Mouse (Mus musculus): ENCODE results near the gene Gkap1. TPM values are rescaled to one million over a fixed set of nuclear protein-coding genes. Genes with fewer than 3 reads are reported as not detected.
A peak's percentile ranks its signal among the peaks of the same experiment; 100 is the strongest.

Gene Gkap1
- total RNA-seq (2015; ENCODE audit: low replicate concordance) (not detected in 2 replicates), total RNA-seq (2017; ENCODE audit: low replicate concordance) (0.30 and 1.9 TPM in 2 replicates)

- ATAC-seq (replicated peaks; ENCODE audit: low FRiP score, poor library complexity, severe bottlenecking) = no peak
These were observed at the start of gene Gkap1 for GRCm38 (mm10) chr13:58275599-58275998. Gene Gkap1, minus strand, starts transcription at chr13:58275699.

GRCm38 (mm10) chr13:58317768-58318167, 42.3 kb upstream of the Gkap1 start:
- ATAC-seq (replicated peaks; ENCODE audit: low FRiP score, poor library complexity, severe bottlenecking) = no peak

- no peak for ATAC-seq (replicated peaks; ENCODE audit: low FRiP score, poor library complexity, severe bottlenecking)
These were observed 39.5 kb upstream of the Gkap1 start for GRCm38 (mm10) chr13:58314991-58315390.

- ATAC-seq (replicated peaks; ENCODE audit: low FRiP score, poor library complexity, severe bottlenecking) = no peak
These were observed 38.3 kb upstream of the Gkap1 start for GRCm38 (mm10) chr13:58313758-58314157.

GRCm38 (mm10) chr13:58311351-58311750, 35.9 kb upstream of the Gkap1 start:
- ATAC-seq (replicated peaks; ENCODE audit: low FRiP score, poor library complexity, severe bottlenecking) = no peak

- ATAC-seq (replicated peaks; ENCODE audit: low FRiP score, poor library complexity, severe bottlenecking) = no peak
These were observed 34.0 kb upstream of the Gkap1 start for GRCm38 (mm10) chr13:58309499-58309898.

- ATAC-seq (replicated peaks; ENCODE audit: low FRiP score, poor library complexity, severe bottlenecking) = no peak
These were observed 32.0 kb upstream of the Gkap1 start for GRCm38 (mm10) chr13:58307453-58307852.

- ATAC-seq (replicated peaks; ENCODE audit: low FRiP score, poor library complexity, severe bottlenecking) = no peak
These were observed 29.7 kb upstream of the Gkap1 start for GRCm38 (mm10) chr13:58305230-58305629.

- ATAC-seq (replicated peaks; ENCODE audit: low FRiP score, poor library complexity, severe bottlenecking) = no peak
These were observed 27.1 kb upstream of the Gkap1 start for GRCm38 (mm10) chr13:58302421-58303145.

GRCm38 (mm10) chr13:58301961-58302360, 26.5 kb upstream of the Gkap1 start:
- no peak for ATAC-seq (replicated peaks; ENCODE audit: low FRiP score, poor library complexity, severe bottlenecking)

- no peak for ATAC-seq (replicated peaks; ENCODE audit: low FRiP score, poor library complexity, severe bottlenecking)
These were observed 23.3 kb upstream of the Gkap1 start for GRCm38 (mm10) chr13:58298756-58299155.

- no peak for ATAC-seq (replicated peaks; ENCODE audit: low FRiP score, poor library complexity, severe bottlenecking)
These were observed 20.1 kb upstream of the Gkap1 start for GRCm38 (mm10) chr13:58295582-58295981.

- ATAC-seq (replicated peaks; ENCODE audit: low FRiP score, poor library complexity, severe bottlenecking) = no peak
These were observed 17.3 kb upstream of the Gkap1 start for GRCm38 (mm10) chr13:58292811-58293210.

- ATAC-seq (replicated peaks; ENCODE audit: low FRiP score, poor library complexity, severe bottlenecking) = no peak
These were observed 13.8 kb upstream of the Gkap1 start for GRCm38 (mm10) chr13:58289308-58289707.

GRCm38 (mm10) chr13:58287822-58288221, 12.3 kb upstream of the Gkap1 start:
- peak; percentile 46; the same call in 1 of the 2 replicates for ATAC-seq (replicated peaks; ENCODE audit: low FRiP score, poor library complexity, severe bottlenecking)

- ATAC-seq (replicated peaks; ENCODE audit: low FRiP score, poor library complexity, severe bottlenecking) = no peak
These were observed 8.0 kb upstream of the Gkap1 start for GRCm38 (mm10) chr13:58283466-58283865.

- no peak for ATAC-seq (replicated peaks; ENCODE audit: low FRiP score, poor library complexity, severe bottlenecking)
These were observed 6.4 kb upstream of the Gkap1 start for GRCm38 (mm10) chr13:58281936-58282335.

GRCm38 (mm10) chr13:58280528-58280927, 5.0 kb upstream of the Gkap1 start:
- ATAC-seq (replicated peaks; ENCODE audit: low FRiP score, poor library complexity, severe bottlenecking) = no peak

GRCm38 (mm10) chr13:58276256-58276655, 757 bp upstream of the Gkap1 start:
- no peak for ATAC-seq (replicated peaks; ENCODE audit: low FRiP score, poor library complexity, severe bottlenecking)

GRCm38 (mm10) chr13:58275076-58275475, 423 bp downstream of the Gkap1 start:
- ATAC-seq (replicated peaks; ENCODE audit: low FRiP score, poor library complexity, severe bottlenecking) = no peak

GRCm38 (mm10) chr13:58274259-58274991, 1.1 kb downstream of the Gkap1 start:
- ATAC-seq (replicated peaks; ENCODE audit: low FRiP score, poor library complexity, severe bottlenecking) = 0 out of 2 replicates have a peak, but pooled peaks have one; percentile 37
